Mouse (Mus musculus) layer of hippocampus, adult 8-10 months (tissue): ENCODE measurements around the gene Tnfsf18. TPM values are rescaled to one million over a fixed set of nuclear protein-coding genes. Genes with fewer than 3 reads are reported as not detected.

Experiments
- total RNA-seq, 4 experiments: library from RNA; stranded (reverse); gene quantifications; 2 replicates each; pipeline ENCODE4 v1.2.4; 2022

Gene Tnfsf18
- total RNA-seq, 4 experiments from 2014 or later, result not detected

Other genes starting within 250 kb of the Tnfsf18 start
- gene Prdx6, start 243.4 kb upstream of the Tnfsf18 start, total RNA-seq, result 100 to 1,000 TPM; 360 to 633 (median 457) TPM
- gene Tnfsf4, start 99.2 kb upstream of the Tnfsf18 start, total RNA-seq, result not detected